Mouse (Mus musculus): ENCODE results near the gene Snrpb2. TPM values are rescaled to one million over a fixed set of nuclear protein-coding genes. Genes with fewer than 3 reads are reported as not detected.

Snrpb2 gene
- total RNA-seq (2014; rRNA removed), result 14.7 and 19.4 TPM in 2 replicates
- 56.8 and 57.9 TPM in 2 replicates for polyA plus RNA-seq (2015; fragmentation: Nextera tagmentation; extraction: Ambion mirVana)

DNA sequence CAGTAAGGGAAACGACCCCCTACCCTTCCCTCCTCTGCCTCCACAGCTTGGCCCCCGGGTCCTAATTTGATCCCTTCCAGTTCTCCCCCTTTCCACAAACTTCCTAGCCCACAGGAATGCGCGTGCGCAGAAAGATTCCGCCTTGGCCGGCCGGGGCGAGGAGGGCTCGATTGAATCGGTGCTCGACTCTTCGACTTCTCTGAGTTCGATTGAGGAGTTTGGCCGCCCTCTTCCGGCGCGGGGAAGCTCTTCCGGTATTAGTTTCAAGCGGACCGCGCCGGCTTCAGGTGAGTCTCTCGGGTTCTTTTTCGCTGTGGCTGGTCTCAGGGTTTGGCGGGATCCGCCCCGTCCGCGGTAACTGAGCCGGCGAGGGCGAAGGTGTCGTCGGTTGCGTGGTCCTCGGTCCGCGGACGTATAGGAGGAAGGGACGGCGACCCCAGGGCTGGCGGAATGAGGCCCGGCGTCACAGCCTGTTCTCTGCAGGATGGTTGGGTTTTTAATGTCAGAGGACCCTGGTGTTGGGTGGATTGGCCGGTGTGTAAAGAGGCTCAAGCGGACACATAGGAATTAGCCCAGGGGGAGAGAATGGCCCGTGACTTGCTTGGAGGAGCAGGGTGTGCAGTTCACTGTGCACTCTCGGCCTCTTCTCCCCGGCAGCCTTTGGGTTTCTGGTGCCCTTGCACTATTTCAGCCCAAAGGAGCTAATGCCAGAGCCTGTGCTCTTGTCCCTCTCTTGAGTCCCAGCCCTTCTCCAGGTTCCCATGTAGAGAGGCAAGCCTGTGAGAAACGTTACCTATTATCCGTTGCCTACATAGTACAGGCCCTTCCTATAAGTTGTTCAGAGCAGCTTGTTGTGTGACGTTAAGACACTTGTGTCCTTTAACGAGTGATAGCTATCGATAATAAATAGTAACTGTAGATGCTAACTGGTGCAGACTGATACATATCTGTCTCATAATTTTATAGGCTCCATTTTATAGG lies at the start of gene Snrpb2:
TSS of gene Snrpb2 (plus strand) at position 228 of the 981 bp plus-strand sequence.
- H3K4me2 ChIP-seq (ENCODE audit: low read depth, low read length), result peak within 1 kb of the TSS; percentile 71
- no peaks in the 10 kb centered on the region for H3K9me3 ChIP-seq (ENCODE audit: low read length)
- peak within 1 kb of the TSS; percentile 85 for H3K9ac ChIP-seq (replicated peaks; ENCODE audit: low read length)
- ATAC-seq (peak; percentile 93), DNase-seq (ENCODE audit: low spot score) (peak; percentile 96)
- peaks cover 14% of the 10 kb centered on the region; the same call in 1 of the 2 replicates for H3K36me3 ChIP-seq (ENCODE audit: insufficient read depth, low read length)
- peak within 1 kb of the TSS; percentile 61 for H3K27ac ChIP-seq
- peak within 1 kb of the TSS; percentile 85 for H3K4me3 ChIP-seq (ENCODE audit: low read length)
- H3K4me1 ChIP-seq (ENCODE audit: insufficient read depth, low read length), result 0 out of 2 replicates have a peak, but pooled peaks cover 4% of the 10 kb centered on the region
- WGBS, result 1% methylated on average over 55 of the region's 55 CpGs
- H3K27me3 ChIP-seq (ENCODE audit: insufficient read depth, low read length), result peaks cover 3% of the 10 kb centered on the region; the same call in 1 of the 2 replicates
- TF ChIP-seq CTCF (IDR thresholded peaks at IDR 0.05; ENCODE audit: low read depth), result peak; percentile 58

DNA sequence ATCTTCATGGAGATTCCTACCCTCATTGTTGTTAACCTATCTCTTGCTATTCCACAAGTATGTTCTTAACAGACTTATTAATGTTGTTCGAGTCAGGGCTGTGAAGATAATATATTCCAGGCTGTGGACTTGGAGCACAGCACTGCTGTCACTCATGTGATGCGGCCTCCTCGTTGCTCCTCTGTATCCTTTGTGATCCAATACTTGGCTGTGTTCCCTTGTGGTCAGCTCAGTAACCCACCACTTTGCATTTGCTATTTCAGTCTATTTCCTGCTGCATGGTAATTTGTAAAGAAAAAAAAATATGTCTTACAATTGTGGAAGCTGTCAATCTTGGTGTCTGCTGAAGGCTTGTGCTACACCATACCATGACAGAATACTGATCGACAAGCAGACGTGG lies 49.8 kb upstream of the Snrpb2 start:
- Histone ChIP-seq H3K27ac (no peak overlapping the region), H3K36me3 (ENCODE audit: insufficient read depth, low read length) (no peaks in the 10 kb centered on the region), H3K4me2 (ENCODE audit: low read depth, low read length) (no peak overlapping the region), H3K4me3 (ENCODE audit: low read length) (no peak overlapping the region), H3K9me3 (ENCODE audit: low read length) (no peaks in the 10 kb centered on the region), H3K9ac (replicated peaks; ENCODE audit: low read length) (no peak overlapping the region), H3K27me3 (ENCODE audit: insufficient read depth, low read length) (no peaks in the 10 kb centered on the region), H3K4me1 (ENCODE audit: insufficient read depth, low read length) (no peaks in the 10 kb centered on the region)
- DNase-seq (ENCODE audit: low spot score), result no peak
- ATAC-seq, result no peak
- no peak for TF ChIP-seq CTCF (IDR thresholded peaks at IDR 0.05; ENCODE audit: low read depth)
- 46% methylated on average over 5 of the region's 5 CpGs for WGBS

DNA sequence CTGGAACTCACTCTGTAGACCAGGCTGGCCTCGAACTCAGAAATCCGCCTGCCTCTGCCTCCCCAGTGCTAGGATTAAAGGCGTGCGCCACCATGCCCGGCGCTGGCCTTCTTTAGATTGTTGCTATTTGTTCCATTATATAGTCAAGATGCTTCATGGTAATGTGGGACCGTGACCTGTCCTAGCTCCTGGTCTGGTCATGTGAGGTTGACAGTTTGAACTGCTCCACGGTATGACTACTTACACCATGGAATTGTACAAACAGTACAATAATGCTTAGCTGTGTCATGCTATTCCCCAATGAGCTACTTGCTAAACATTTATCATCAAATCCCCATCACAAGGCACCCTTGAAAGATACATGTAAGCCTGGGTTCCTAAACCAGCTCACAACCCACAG lies 44.8 kb upstream of the Snrpb2 start:
- H3K27me3 ChIP-seq (ENCODE audit: insufficient read depth, low read length), result no peaks in the 10 kb centered on the region
- DNase-seq (ENCODE audit: low spot score), result no peak
- no peak overlapping the region for H3K9ac ChIP-seq (replicated peaks; ENCODE audit: low read length)
- no peak overlapping the region for H3K27ac ChIP-seq
- H3K4me2 ChIP-seq (ENCODE audit: low read depth, low read length), result no peak overlapping the region
- WGBS, result 95% methylated on average over 8 of the region's 8 CpGs
- ATAC-seq, result no peak
- no peaks in the 10 kb centered on the region for H3K4me1 ChIP-seq (ENCODE audit: insufficient read depth, low read length)
- no peaks in the 10 kb centered on the region for H3K36me3 ChIP-seq (ENCODE audit: insufficient read depth, low read length)
- H3K4me3 ChIP-seq (ENCODE audit: low read length), result no peak overlapping the region
- H3K9me3 ChIP-seq (ENCODE audit: low read length), result no peaks in the 10 kb centered on the region
- TF ChIP-seq CTCF (IDR thresholded peaks at IDR 0.05; ENCODE audit: low read depth), result no peak

DNA sequence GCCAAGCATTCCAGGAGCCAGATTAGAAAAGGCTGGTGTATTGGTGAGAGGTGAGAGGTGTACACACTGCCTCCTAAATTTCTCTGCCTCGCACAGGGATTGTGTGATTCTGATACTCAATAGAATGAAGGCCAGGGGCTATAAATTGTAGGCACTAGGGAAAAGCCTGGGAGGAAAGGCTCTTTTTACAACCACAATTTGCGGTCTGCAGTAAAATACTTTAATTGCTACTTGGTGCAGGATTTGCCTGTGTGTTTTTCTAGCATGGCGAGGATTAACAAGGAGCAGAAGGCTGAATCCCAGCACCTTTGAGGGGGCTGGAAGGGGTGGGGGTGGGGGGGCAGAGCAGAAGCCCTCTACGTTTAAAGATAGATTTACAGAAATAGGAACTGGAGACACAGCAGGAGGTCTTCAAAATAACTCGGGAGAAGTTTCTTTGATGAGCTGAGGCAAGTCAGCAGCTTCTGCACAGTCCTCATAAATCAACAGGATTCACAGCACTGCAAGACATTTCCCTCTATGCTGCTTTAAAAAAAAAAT lies 44.2 kb upstream of the Snrpb2 start:
- no peaks in the 10 kb centered on the region for H3K9me3 ChIP-seq (ENCODE audit: low read length)
- H3K4me3 ChIP-seq (ENCODE audit: low read length), result no peak overlapping the region
- TF ChIP-seq CTCF (IDR thresholded peaks at IDR 0.05; ENCODE audit: low read depth), result no peak
- ATAC-seq (no peak), DNase-seq (ENCODE audit: low spot score) (no peak)
- H3K27me3 ChIP-seq (ENCODE audit: insufficient read depth, low read length), result no peaks in the 10 kb centered on the region
- no peak overlapping the region for H3K4me2 ChIP-seq (ENCODE audit: low read depth, low read length)
- no peaks in the 10 kb centered on the region for H3K36me3 ChIP-seq (ENCODE audit: insufficient read depth, low read length)
- H3K4me1 ChIP-seq (ENCODE audit: insufficient read depth, low read length), result no peaks in the 10 kb centered on the region
- WGBS, result 44% methylated on average over 5 of the region's 5 CpGs
- peak overlapping the region; percentile 26; the same call in 1 of the 2 replicates for H3K27ac ChIP-seq
- H3K9ac ChIP-seq (replicated peaks; ENCODE audit: low read length), result no peak overlapping the region

DNA sequence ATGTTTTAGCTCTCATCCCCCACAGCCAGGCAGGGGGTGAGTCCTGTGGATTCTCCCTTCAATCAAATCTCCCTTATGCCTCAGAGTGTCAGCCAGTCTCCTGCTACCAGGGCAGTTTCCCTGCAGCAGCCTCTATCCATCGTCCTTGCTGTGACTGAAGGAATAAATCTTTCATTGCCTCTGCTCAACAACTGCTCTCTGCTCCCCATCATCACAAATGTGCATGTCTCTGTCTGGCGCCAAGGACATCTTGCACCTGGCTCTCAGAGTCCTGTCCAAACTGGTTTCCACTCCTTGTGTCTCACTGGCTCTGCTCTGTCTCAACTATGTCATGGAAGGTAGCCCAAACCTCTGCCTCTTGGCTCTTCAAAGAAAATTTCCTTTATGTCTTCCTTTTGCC lies 43.1 kb upstream of the Snrpb2 start:
- no peak overlapping the region for H3K27ac ChIP-seq
- H3K9me3 ChIP-seq (ENCODE audit: low read length), result no peaks in the 10 kb centered on the region
- no peak overlapping the region for H3K9ac ChIP-seq (replicated peaks; ENCODE audit: low read length)
- ATAC-seq (no peak), DNase-seq (ENCODE audit: low spot score) (no peak)
- no peaks in the 10 kb centered on the region for H3K4me1 ChIP-seq (ENCODE audit: insufficient read depth, low read length)
- no peak for TF ChIP-seq CTCF (IDR thresholded peaks at IDR 0.05; ENCODE audit: low read depth)
- 45% methylated on average over 2 of the region's 2 CpGs for WGBS
- H3K4me3 ChIP-seq (ENCODE audit: low read length), result no peak overlapping the region
- H3K36me3 ChIP-seq (ENCODE audit: insufficient read depth, low read length), result no peaks in the 10 kb centered on the region
- no peaks in the 10 kb centered on the region for H3K27me3 ChIP-seq (ENCODE audit: insufficient read depth, low read length)
- H3K4me2 ChIP-seq (ENCODE audit: low read depth, low read length), result no peak overlapping the region

DNA sequence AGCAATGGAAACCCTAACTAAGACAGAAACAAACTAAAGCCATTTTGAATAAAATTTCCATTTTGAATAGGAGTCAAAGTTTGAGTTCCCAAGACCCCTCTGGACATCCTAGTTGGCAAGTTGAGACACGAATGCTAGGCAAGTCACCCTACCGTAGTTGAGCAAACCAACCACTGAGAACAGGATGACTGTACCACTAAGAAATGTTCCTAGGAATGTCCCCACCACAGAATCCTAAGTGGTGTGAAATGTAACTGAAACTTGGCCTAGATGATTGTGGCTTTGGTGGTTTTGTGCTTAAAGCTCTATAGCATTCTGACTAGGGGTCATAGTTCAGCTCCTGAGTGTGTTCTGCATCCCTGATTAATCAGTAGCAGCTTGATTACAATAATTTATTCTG lies 39.5 kb upstream of the Snrpb2 start:
- 91% methylated on average over 2 of the region's 2 CpGs for WGBS
- H3K9me3 ChIP-seq (ENCODE audit: low read length), result no peaks in the 10 kb centered on the region
- no peak for DNase-seq (ENCODE audit: low spot score)
- H3K36me3 ChIP-seq (ENCODE audit: insufficient read depth, low read length), result no peaks in the 10 kb centered on the region
- no peak for ATAC-seq
- H3K9ac ChIP-seq (replicated peaks; ENCODE audit: low read length), result no peak overlapping the region
- no peak for TF ChIP-seq CTCF (IDR thresholded peaks at IDR 0.05; ENCODE audit: low read depth)
- no peak overlapping the region for H3K4me3 ChIP-seq (ENCODE audit: low read length)
- no peaks in the 10 kb centered on the region for H3K27me3 ChIP-seq (ENCODE audit: insufficient read depth, low read length)
- no peaks in the 10 kb centered on the region for H3K4me1 ChIP-seq (ENCODE audit: insufficient read depth, low read length)
- no peak overlapping the region for H3K27ac ChIP-seq
- no peak overlapping the region for H3K4me2 ChIP-seq (ENCODE audit: low read depth, low read length)

All from hindbrain, postnatal 0 days (tissue).